Mouse (Mus musculus) kidney, postnatal 0 days (tissue): Measurements from ENCODE around the gene Il1rn. TPM values are rescaled to one million over a fixed set of nuclear protein-coding genes. Genes with fewer than 3 reads are reported as not detected.

Source experiments
- ATAC-seq: fragments of 200-750 bp; cut with Nextera tagmentation; replicated peaks from 2 replicates; pipeline ENCODE4 v1.8.0; 2017; ENCODE audit warnings: low read depth, moderate number of reproducible peaks, moderate TSS enrichment, moderate library complexity; ENCODE audit not compliant: low FRiP score
- DNase-seq: peaks from one replicate; pipeline ENCODE4 v3.0.0-alpha.2; 2016; ENCODE audit warnings: low spot score
- H3K27ac ChIP-seq: fragments of 300-500 bp; sonication (generic); 2 replicates; pipeline ENCODE4 v1.5.1; 2014; ENCODE audit warnings: mild to moderate bottlenecking
- H3K27me3 ChIP-seq: fragments of 300-500 bp; sonication (generic); 2 replicates; pipeline ENCODE4 v1.6.1; 2014; ENCODE audit warnings: low read length, mixed read lengths; ENCODE audit not compliant: insufficient read depth
- H3K36me3 ChIP-seq: fragments of 300-500 bp; sonication (generic); 2 replicates; pipeline ENCODE4 v1.6.1; 2014; ENCODE audit warnings: low read length, mixed read lengths; ENCODE audit not compliant: insufficient read depth
- H3K4me1 ChIP-seq: fragments of 300-500 bp; sonication (generic); replicated peaks from 2 replicates; pipeline ENCODE4 v1.6.1; 2014; ENCODE audit warnings: antibody characterized with exemption, low read length, mixed read lengths; ENCODE audit not compliant: insufficient read depth
- H3K4me2 ChIP-seq: fragments of 300-500 bp; sonication (generic); 2 replicates; pipeline ENCODE4 v1.6.1; 2014; ENCODE audit warnings: mild to moderate bottlenecking, low read length, moderate library complexity, mixed read lengths
- H3K4me3 ChIP-seq: fragments of 300-500 bp; sonication (generic); replicated peaks from 2 replicates; pipeline ENCODE4 v1.5.1; 2014; ENCODE audit warnings: low read depth, low read length
- H3K9ac ChIP-seq: fragments of 300-500 bp; sonication (generic); 2 replicates; pipeline ENCODE4 v1.6.1; 2014; ENCODE audit warnings: low read depth, low read length
- H3K9me3 ChIP-seq: fragments of 300-500 bp; sonication (generic); replicated peaks from 2 replicates; pipeline ENCODE4 v1.6.1; 2016; ENCODE audit warnings: low read length, inconsistent platforms, mixed read lengths
- CTCF ChIP-seq: IDR thresholded peaks from 2 replicates; pipeline ENCODE4 v1.5.1; 2016; ENCODE audit warnings: antibody characterized with exemption, low read depth, mild to moderate bottlenecking, moderate library complexity
- WGBS: fragments of 180-500 bp; shearing (Covaris S2); extraction: QIAGEN DNeasy Blood & Tissue Kit; methylation state at CpG from one replicate; pipeline ENCODE4 v1.1.7; 2014; 5-methylcytosine and 5-hydroxymethylcytosine counted together
- polyA plus RNA-seq: library from polyadenylated mRNA; unstranded; fragments of >200 nt; fragmentation: Nextera tagmentation; extraction: Ambion mirVana; gene quantifications from 2 replicates; pipeline ENCODE4 v1.2.1, GENCODE M21; 2015

The Il1rn gene
- polyA plus RNA-seq, result 0.92 TPM in 2 replicates

- no peak within 1 kb of the TSS for H3K4me2 ChIP-seq
- H3K9ac ChIP-seq, result no peak within 1 kb of the TSS
- H3K4me3 ChIP-seq, result no peak within 1 kb of the TSS
- no peak for TF ChIP-seq CTCF
- no peaks in the 10 kb centered on the region for H3K27me3 ChIP-seq
- ATAC-seq (peak; percentile 25; the same call in 1 of the 2 replicates), DNase-seq (peak; percentile 24)
- no peaks in the 10 kb centered on the region for H3K4me1 ChIP-seq
- WGBS, result 60% methylated on average over 2 of the region's 2 CpGs
- H3K27ac ChIP-seq, result no peak within 1 kb of the TSS
- H3K36me3 ChIP-seq, result no peaks in the 10 kb centered on the region
- H3K9me3 ChIP-seq, result no peaks in the 10 kb centered on the region
Observed at GRCm38 (mm10) chr2:24336545-24336944, at the start of gene Il1rn. Gene Il1rn, plus strand, starts transcription at chr2:24336853.

- DNase-seq (no peak), ATAC-seq (no peak)
- H3K4me2 ChIP-seq, result no peak within 1 kb of the TSS
- no peaks in the 10 kb centered on the region for H3K9me3 ChIP-seq
- WGBS, result 79% methylated on average over 5 of the region's 5 CpGs
- H3K36me3 ChIP-seq, result no peaks in the 10 kb centered on the region
- no peak within 1 kb of the TSS for H3K4me3 ChIP-seq
- H3K27me3 ChIP-seq, result no peaks in the 10 kb centered on the region
- H3K27ac ChIP-seq, result no peak within 1 kb of the TSS
- no peaks in the 10 kb centered on the region for H3K4me1 ChIP-seq
- TF ChIP-seq CTCF, result no peak
- H3K9ac ChIP-seq, result no peak within 1 kb of the TSS
Observed at GRCm38 (mm10) chr2:24290896-24291295, 45.8 kb upstream of the Il1rn start, which contains the start of gene Il1f10. Gene Il1f10, plus strand, starts transcription at chr2:24291196.

GRCm38 (mm10) chr2:24294616-24295015, 42.0 kb upstream of the Il1rn start:
- whole genome bisulfite sequencing, result 46% methylated on average over 1 of the region's 1 CpGs
- ATAC-seq (no peak), DNase-seq (no peak)
- no peak overlapping the region for H3K4me3 ChIP-seq
- no peak overlapping the region for H3K27ac ChIP-seq
- no peak overlapping the region for H3K4me2 ChIP-seq
- TF ChIP-seq CTCF, result no peak
- H3K4me1 ChIP-seq, result no peaks in the 10 kb centered on the region
- no peak overlapping the region for H3K9ac ChIP-seq
- H3K27me3 ChIP-seq, result no peaks in the 10 kb centered on the region
- H3K36me3 ChIP-seq, result no peaks in the 10 kb centered on the region
- no peaks in the 10 kb centered on the region for H3K9me3 ChIP-seq

- 0% methylated on average over 3 of the region's 3 CpGs for WGBS
- Histone ChIP-seq H3K9ac (no peak overlapping the region), H3K4me2 (no peak overlapping the region), H3K4me3 (no peak overlapping the region), H3K9me3 (no peaks in the 10 kb centered on the region), H3K27ac (no peak overlapping the region), H3K4me1 (no peaks in the 10 kb centered on the region), H3K36me3 (no peaks in the 10 kb centered on the region), H3K27me3 (no peaks in the 10 kb centered on the region)
- TF ChIP-seq CTCF, result peak; percentile 92
- no peak for ATAC-seq
- peak; percentile 77 for DNase-seq
Observed at GRCm38 (mm10) chr2:24296837-24297236, 39.8 kb upstream of the Il1rn start.

GRCm38 (mm10) chr2:24311302-24312001, 25.2 kb upstream of the Il1rn start:
- Histone ChIP-seq H3K9ac (no peak overlapping the region), H3K27ac (no peak overlapping the region), H3K36me3 (no peaks in the 10 kb centered on the region), H3K4me3 (no peak overlapping the region), H3K9me3 (no peaks in the 10 kb centered on the region), H3K27me3 (no peaks in the 10 kb centered on the region), H3K4me2 (no peak overlapping the region), H3K4me1 (no peaks in the 10 kb centered on the region)
- no peak for TF ChIP-seq CTCF
- WGBS, result 46% methylated on average over 6 of the region's 6 CpGs
- DNase-seq (peak; percentile 39), ATAC-seq (no peak)

GRCm38 (mm10) chr2:24316919-24317318, 19.7 kb upstream of the Il1rn start:
- no peak for DNase-seq
- 79% methylated on average over 1 of the region's 1 CpGs for WGBS
- no peaks in the 10 kb centered on the region for H3K4me1 ChIP-seq

More at GRCm38 (mm10) chr2:24316919-24317318, 19.7 kb upstream of the Il1rn start:
- H3K4me2 ChIP-seq, result no peak overlapping the region
- H3K36me3 ChIP-seq, result no peaks in the 10 kb centered on the region
- no peak overlapping the region for H3K27ac ChIP-seq
- no peak overlapping the region for H3K9ac ChIP-seq
- no peak for ATAC-seq
- H3K4me3 ChIP-seq, result no peak overlapping the region
- H3K27me3 ChIP-seq, result no peaks in the 10 kb centered on the region
- H3K9me3 ChIP-seq, result no peaks in the 10 kb centered on the region
- TF ChIP-seq CTCF, result no peak
